Mouse (Mus musculus) adrenal gland, adult 8-10 months (tissue): ENCODE results near the gene Gdf9. TPM values are rescaled to one million over a fixed set of nuclear protein-coding genes. Genes with fewer than 3 reads are reported as not detected.
A peak's percentile ranks its signal among the peaks of the same experiment; 100 is the strongest.

Source experiments
- DNase-seq: peaks from one replicate; pipeline ENCODE4 v3.0.0; 2022
- total RNA-seq, 4 experiments: library from RNA; stranded (reverse); gene quantifications; 2 replicates each; pipeline ENCODE4 v1.2.4; 2022

Gdf9 gene
- total RNA-seq, 4 experiments from 2014 or later: 0.37 to 2.9 (median 0.99) TPM

DNA sequence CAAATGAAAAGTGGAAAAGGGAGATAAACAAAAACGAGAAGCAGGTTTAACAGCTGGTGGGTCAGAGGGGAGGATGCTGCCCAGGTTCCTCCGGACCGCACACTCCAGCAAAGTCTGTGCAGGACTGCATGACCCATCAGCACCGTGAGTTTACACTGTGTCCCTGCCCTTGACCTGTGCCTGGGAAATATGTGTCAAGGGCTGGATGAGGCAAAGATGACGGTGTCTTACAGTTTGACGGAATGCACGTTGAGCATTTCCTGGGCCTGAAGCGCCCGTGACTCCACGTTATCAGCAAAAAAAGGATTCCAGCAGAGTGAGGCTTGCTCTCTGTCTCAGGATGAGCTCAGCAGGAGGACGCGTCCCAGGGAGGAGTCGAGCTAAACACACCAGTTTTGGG, 14.7 kb downstream of the Gdf9 start:
- peak; percentile 64 for DNase-seq

DNA sequence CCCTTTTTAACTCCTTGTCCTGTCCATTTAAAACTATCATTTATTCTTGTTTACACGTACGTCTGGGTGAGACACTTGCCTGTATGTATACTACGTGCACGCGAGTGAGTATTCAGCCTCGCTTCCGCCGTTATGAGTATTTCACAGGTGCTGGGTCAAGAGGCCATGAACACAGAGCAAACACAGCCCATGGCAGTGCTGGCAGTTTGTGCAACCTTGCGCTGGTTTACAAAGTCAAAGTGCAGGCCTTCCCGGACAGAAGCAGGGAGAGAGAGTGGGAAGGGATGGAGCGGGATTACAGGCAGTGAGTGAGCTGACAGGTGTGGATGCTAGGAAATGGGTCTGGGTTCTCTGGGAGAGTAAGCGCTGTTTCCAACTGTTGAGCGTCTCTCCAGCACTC, 15.4 kb downstream of the Gdf9 start:
- DNase-seq: no peak

GRCm38 (mm10) chr11:53447996-53448395, 17.2 kb downstream of the Gdf9 start:
- DNase-seq: no peak

GRCm38 (mm10) chr11:53448529-53448928, 17.7 kb downstream of the Gdf9 start:
- DNase-seq: no peak

- no peak for DNase-seq
Observed at GRCm38 (mm10) chr11:53450070-53450705, 19.4 kb downstream of the Gdf9 start.

- DNase-seq: no peak
Observed at GRCm38 (mm10) chr11:53451361-53451760, 20.5 kb downstream of the Gdf9 start.

GRCm38 (mm10) chr11:53452396-53452795, 21.6 kb downstream of the Gdf9 start:
- no peak for DNase-seq

- no peak for DNase-seq
Observed at GRCm38 (mm10) chr11:53453031-53453430, 22.2 kb downstream of the Gdf9 start.

DNA sequence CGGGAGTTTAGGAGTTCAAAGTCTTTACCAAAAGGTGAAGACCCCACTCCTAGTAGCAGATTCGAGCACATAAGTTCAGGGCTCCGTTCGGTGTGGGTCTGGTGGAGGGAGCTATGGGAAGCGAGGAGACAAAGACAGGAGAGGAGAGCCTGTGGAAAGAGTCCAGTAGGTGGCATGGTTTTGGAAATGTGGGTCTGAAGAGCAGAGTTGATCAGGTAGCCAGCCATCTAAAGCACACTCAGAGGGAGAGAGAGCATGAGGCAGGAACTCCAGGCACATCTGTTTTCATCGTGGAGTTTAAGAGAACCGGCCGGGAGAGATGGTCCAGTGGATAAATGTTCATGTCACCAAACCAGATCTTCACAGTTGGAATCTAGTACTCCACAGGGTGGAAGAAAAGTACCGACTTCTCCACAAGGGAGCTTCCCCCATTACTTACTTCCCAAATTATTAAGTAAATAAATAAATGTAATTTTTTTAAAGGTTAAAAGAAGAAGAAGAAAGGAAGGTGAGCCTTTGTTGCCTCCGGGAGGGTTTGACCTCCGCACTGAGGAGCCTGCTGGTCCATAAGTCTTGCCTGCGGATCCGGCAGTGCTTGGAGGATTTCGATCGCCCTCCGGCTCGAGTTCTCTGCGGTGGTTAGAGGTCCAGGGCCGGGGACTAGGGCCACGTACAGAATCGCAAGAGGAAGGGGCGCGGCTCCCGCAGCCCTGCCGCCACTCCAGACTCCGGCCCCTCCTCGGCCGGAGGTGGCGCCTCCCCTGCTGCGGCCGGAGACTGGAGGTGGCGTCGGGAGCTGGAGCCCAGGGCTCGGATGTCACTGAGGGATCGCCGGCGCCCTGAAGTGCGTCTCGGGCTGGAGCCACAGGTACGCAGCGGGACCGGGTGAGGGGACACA, 25.9 kb downstream of the Gdf9 start, which contains the start of the genes Gm10447 and Shroom1:
Gene Gm10447, minus strand, starts transcription at position 637 of the 898 bp plus-strand sequence.
Gene Shroom1, plus strand, starts transcription at position 732 of the 898 bp plus-strand sequence.
- no peak for DNase-seq

GRCm38 (mm10) chr11:53457372-53457954, 26.6 kb downstream of the Gdf9 start:
- DNase-seq: no peak

GRCm38 (mm10) chr11:53458996-53459395, 28.2 kb downstream of the Gdf9 start:
- no peak for DNase-seq

DNA sequence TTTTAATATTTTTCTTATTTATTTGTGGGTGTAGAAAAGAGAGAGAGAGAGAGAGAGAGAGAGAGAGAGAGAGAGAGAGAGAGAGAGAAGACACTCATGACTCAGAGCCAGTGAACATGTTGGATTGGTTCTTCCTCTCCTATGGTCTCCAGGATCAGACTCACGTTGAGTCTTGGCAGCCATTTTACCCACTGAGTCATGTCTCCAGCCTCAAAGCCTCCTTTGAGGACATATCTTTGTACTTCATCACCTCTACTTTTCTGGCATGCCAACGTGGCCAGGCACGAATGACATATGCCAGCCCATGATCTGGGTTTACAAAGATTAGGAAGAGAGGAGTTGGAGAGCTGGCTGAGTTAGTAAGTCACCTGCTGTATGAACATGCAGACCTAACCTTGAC, 29.4 kb downstream of the Gdf9 start:
- DNase-seq: no peak

DNA sequence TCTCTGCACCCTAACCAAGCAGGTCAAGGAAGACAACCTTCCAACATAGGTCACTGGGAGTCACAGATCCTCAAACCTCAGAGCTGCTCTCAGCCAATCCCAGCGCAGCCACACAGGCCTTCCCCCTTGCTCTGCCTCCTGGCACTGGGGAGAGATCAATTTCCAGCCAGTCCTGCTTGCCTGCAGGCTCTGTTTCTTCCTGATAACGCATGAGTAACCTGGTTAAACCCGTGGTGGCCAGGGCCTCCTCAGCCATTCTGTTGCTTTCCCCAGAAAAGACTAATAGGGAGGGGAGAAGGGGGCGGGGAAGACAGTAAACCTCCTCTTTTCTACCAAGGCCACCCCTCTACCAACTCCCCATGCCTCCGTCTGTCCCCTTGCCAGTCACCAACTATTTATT, 30.9 kb downstream of the Gdf9 start:
- no peak for DNase-seq

DNA sequence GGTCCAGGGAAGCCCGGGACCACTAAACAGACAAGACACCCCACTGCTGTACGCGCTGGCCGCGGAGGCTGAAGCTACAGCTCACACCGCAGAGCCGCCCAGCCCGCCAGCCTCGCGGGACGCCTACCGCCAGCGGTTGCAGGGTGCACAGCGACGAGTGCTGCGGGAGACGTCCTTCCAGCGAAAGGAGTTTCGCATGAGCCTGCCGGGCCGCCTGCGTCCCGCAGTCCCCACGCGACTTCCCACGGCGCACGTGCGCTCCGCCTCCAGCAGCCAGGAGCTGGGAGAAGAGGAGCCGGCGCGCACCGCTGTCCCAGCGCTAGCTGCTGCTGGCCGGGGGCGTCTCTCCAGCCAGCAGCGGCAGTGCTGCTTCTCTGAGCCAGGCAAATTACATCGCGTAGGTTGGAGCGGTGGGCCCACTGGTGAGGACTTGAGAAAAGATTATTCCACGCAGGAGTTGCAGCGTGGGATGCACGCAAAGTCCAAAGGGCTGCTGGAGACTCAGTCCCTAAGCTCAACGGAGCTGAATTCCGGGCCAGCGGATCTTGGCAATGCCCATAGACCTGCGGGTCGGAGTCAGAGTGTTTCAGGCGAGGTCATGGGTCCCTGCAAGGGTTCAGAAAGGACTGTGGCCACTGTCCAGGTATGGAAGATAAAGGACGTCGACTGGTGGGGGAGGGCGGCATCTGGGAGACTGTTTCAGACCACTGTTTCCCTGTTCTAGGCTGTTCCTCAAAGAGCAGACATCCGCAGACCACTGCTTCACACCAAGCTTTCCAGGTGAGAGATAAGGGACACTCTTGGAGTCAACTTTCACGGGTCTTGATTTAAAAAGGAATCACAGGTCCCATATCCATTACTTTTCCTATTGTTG, 33.0 kb downstream of the Gdf9 start:
- no peak for DNase-seq

DNA sequence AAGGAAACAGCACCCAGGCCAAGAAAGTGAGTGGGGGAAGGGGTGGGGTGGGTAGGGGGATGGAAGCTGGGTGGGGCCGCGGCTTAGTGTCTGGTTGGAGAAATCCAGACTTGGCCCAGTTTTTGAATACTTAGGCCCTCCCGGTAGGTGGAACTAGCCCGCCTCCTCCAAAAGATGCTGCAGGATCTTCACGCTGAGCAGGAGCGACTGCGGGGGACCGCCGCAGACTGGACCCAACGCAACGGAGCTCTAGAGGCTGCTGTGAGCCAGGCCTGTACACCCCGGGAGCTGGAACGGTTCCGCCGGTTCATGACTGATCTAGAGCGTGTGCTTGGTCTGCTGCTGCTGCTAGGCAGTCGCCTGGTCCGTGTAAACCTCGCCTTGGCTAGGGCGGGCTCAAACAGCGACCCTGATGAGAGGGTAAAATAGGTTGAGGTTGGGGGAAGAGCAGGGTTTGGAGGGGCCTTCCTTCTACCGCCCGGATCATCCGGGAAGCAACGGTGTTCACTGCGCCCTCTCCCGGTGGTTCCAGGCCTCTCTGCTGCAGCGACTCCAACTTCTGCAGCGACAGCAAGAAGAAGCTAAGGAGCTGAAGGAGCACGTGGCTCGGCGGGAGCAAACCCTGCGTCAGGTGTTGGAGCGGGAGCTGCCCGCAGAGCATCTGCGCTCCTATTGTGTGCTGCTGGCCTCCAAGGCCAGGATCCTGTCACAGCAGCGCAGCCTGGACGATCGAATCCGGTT, 35.6 kb downstream of the Gdf9 start:
- DNase-seq: no peak

DNA sequence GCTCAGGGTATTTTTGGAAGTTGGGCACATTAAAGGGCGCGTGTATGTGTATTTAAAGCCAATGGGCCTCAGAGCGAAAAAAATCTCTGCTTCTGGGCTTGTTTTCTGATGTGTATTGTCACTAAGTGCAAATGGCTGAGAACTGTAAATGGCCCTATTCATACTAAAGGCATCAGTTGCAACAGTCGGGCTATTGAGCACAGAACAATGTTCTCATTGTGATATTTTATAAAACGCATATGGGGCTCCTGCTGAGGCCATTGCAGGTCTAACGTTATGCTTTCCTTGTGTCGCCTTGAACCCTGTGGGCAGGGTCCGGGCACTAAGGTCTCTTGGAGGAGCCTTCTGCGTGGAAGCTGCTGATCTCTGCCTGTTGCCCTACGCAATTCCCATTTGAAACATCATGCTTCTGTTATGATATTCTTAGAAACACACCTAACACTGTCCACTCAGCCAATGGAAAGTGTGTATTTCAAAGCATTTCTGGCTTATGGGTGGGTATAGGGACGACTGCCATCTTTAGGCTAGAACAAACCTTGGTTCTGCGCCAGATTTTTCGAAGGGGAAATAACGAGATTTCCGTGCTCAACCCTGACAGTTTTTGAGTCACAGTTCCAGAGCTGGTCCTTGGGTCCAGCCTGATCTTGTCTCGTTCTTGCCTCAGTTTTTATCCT, 38.6 kb downstream of the Gdf9 start:
- no peak for DNase-seq

DNA sequence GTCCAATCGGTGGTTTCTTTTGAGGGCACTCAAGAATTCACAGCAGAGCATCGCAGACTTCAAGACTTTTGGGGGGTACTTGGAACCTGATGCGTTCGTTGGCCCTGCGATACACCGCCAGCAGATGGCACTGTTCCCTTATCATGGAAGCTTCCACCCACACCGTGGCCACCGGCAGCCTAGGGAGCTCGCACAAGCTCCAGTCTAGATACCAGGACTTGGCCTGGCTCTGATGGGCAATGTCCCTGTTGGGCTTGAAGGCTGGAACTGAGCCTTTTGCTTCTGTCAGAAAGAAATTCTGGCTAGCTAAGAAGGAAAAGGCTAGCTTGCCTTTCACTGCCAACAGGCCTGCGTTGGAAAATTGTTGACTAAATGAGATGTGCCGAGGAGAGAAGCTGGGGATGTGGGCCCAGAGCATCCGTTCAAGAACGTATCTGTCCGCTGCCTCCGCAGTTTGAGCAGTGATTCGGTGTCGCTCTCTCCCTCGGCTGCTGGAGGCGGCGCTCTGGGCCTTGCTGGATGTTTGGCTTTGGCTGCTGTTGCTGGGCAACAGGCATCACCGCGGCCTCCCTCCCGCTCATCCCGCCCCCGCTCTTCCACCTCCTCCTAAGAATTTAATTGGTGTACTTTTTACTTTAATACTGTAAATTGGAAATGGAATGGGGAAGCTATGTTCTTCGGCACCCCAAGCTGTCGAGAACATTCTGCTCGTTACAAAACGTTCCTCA, 39.3 kb downstream of the Gdf9 start, which contains the start of gene Gm9837:
Gene Gm9837, minus strand, starts transcription at position 512 of the 728 bp plus-strand sequence.
- peak; percentile 69 for DNase-seq

- no peak for DNase-seq
Observed at GRCm38 (mm10) chr11:53472709-53473108, 41.9 kb downstream of the Gdf9 start.

GRCm38 (mm10) chr11:53475620-53476019, 44.8 kb downstream of the Gdf9 start:
- DNase-seq: no peak

GRCm38 (mm10) chr11:53477833-53478232, 47.0 kb downstream of the Gdf9 start:
- no peak for DNase-seq
